Mouse (Mus musculus): ENCODE measurements around the gene Selp. TPM values are rescaled to one million over a fixed set of nuclear protein-coding genes. Genes with fewer than 3 reads are reported as not detected.

The Selp gene
- total and polyA plus RNA-seq, 3 experiments, result 0.22 TPM; not detected in 2

GRCm38 (mm10) chr1:164136636-164137035 lies 21.6 kb downstream of the Selp start:
- Histone ChIP-seq H3K36me3 (replicated peaks) (no peaks in the 10 kb centered on the region), H3K4me1 (ENCODE audit: insufficient read depth, low read depth, low read length) (no peaks in the 10 kb centered on the region), H3K4me3 (ENCODE audit: low read depth, low read length) (no peak overlapping the region), H3K9me3 (replicated peaks) (no peaks in the 10 kb centered on the region), H3K27me3 (ENCODE audit: insufficient read depth, low read length) (peaks cover 3% of the 10 kb centered on the region)
- DNase-seq (ENCODE audit: low spot score), result no peak
- no peak for ATAC-seq (ENCODE audit: extremely low read depth, insufficient number of reproducible peaks, low FRiP score, poor library complexity, severe bottlenecking)
- TF ChIP-seq TAL1 (conservative IDR thresholded peaks at IDR 0.05; ENCODE audit: low read depth, low read length), result no peak
- no peak for TF ChIP-seq GATA2 (IDR thresholded peaks at IDR 0.05; ENCODE audit: borderline replicate concordance, low read depth, low read length)
- TF ChIP-seq POLR2AphosphoS5 (IDR thresholded peaks at IDR 0.05; ENCODE audit: insufficient replicate concordance, low read depth, low read length), result no peak
- no peak for TF ChIP-seq GATA1 (IDR thresholded peaks at IDR 0.05; ENCODE audit: borderline replicate concordance, low read length)
- no peak for TF ChIP-seq CTCF (IDR thresholded peaks at IDR 0.05; ENCODE audit: low read depth, low read length)

- TF ChIP-seq TAL1 (conservative IDR thresholded peaks at IDR 0.05; ENCODE audit: low read depth, low read length), result no peak
- peak; percentile 76 for TF ChIP-seq CTCF (IDR thresholded peaks at IDR 0.05; ENCODE audit: low read depth, low read length)
- TF ChIP-seq GATA2 (IDR thresholded peaks at IDR 0.05; ENCODE audit: borderline replicate concordance, low read depth, low read length), result no peak
- no peak for TF ChIP-seq POLR2AphosphoS5 (IDR thresholded peaks at IDR 0.05; ENCODE audit: insufficient replicate concordance, low read depth, low read length)
- ATAC-seq (ENCODE audit: extremely low read depth, insufficient number of reproducible peaks, low FRiP score, poor library complexity, severe bottlenecking), result peak; percentile 77
- Histone ChIP-seq H3K4me1 (ENCODE audit: insufficient read depth, low read depth, low read length) (no peaks in the 10 kb centered on the region), H3K36me3 (replicated peaks) (no peaks in the 10 kb centered on the region), H3K9me3 (replicated peaks) (no peaks in the 10 kb centered on the region), H3K27me3 (ENCODE audit: insufficient read depth, low read length) (peaks cover 3% of the 10 kb centered on the region), H3K4me3 (ENCODE audit: low read depth, low read length) (no peak overlapping the region)
- DNase-seq (ENCODE audit: low spot score), result peak; percentile 42
These were observed 23.5 kb downstream of the Selp start for GRCm38 (mm10) chr1:164138365-164139130.

GRCm38 (mm10) chr1:164139464-164139863 lies 24.4 kb downstream of the Selp start:
- no peak for ATAC-seq (ENCODE audit: extremely low read depth, insufficient number of reproducible peaks, low FRiP score, poor library complexity, severe bottlenecking)
- no peak for DNase-seq (ENCODE audit: low spot score)
- Histone ChIP-seq H3K27me3 (ENCODE audit: insufficient read depth, low read length) (no peaks in the 10 kb centered on the region; the same call in 1 of the 2 replicates), H3K36me3 (replicated peaks) (no peaks in the 10 kb centered on the region), H3K4me1 (ENCODE audit: insufficient read depth, low read depth, low read length) (no peaks in the 10 kb centered on the region), H3K9me3 (replicated peaks) (no peaks in the 10 kb centered on the region), H3K4me3 (ENCODE audit: low read depth, low read length) (no peak overlapping the region)
- no peak for TF ChIP-seq GATA2 (IDR thresholded peaks at IDR 0.05; ENCODE audit: borderline replicate concordance, low read depth, low read length)
- TF ChIP-seq POLR2AphosphoS5 (IDR thresholded peaks at IDR 0.05; ENCODE audit: insufficient replicate concordance, low read depth, low read length), result no peak
- TF ChIP-seq TAL1 (conservative IDR thresholded peaks at IDR 0.05; ENCODE audit: low read depth, low read length), result no peak
- TF ChIP-seq GATA1 (IDR thresholded peaks at IDR 0.05; ENCODE audit: borderline replicate concordance, low read length), result no peak
- no peak for TF ChIP-seq CTCF (IDR thresholded peaks at IDR 0.05; ENCODE audit: low read depth, low read length)

- ATAC-seq (ENCODE audit: extremely low read depth, insufficient number of reproducible peaks, low FRiP score, poor library complexity, severe bottlenecking), result no peak
- no peak for DNase-seq (ENCODE audit: low spot score)
- Histone ChIP-seq H3K4me1 (ENCODE audit: insufficient read depth, low read depth, low read length) (0 out of 2 replicates have a peak, but pooled peaks cover 3% of the 10 kb centered on the region), H3K9me3 (replicated peaks) (no peaks in the 10 kb centered on the region), H3K4me3 (ENCODE audit: low read depth, low read length) (no peak overlapping the region), H3K27me3 (ENCODE audit: insufficient read depth, low read length) (peaks cover 5% of the 10 kb centered on the region), H3K36me3 (replicated peaks) (no peaks in the 10 kb centered on the region)
- no peak for TF ChIP-seq CTCF (IDR thresholded peaks at IDR 0.05; ENCODE audit: low read depth, low read length)
- TF ChIP-seq TAL1 (conservative IDR thresholded peaks at IDR 0.05; ENCODE audit: low read depth, low read length), result no peak
- no peak for TF ChIP-seq GATA1 (IDR thresholded peaks at IDR 0.05; ENCODE audit: borderline replicate concordance, low read length)
- no peak for TF ChIP-seq POLR2AphosphoS5 (IDR thresholded peaks at IDR 0.05; ENCODE audit: insufficient replicate concordance, low read depth, low read length)
- no peak for TF ChIP-seq GATA2 (IDR thresholded peaks at IDR 0.05; ENCODE audit: borderline replicate concordance, low read depth, low read length)
These were observed 34.0 kb downstream of the Selp start for GRCm38 (mm10) chr1:164149083-164149482.

GRCm38 (mm10) chr1:164151387-164152088 lies 36.5 kb downstream of the Selp start, which contains the start of gene F5:
F5 (plus strand) TSS chr1:164151838.
- TF ChIP-seq GATA2 (IDR thresholded peaks at IDR 0.05; ENCODE audit: borderline replicate concordance, low read depth, low read length), result no peak
- TF ChIP-seq TAL1 (conservative IDR thresholded peaks at IDR 0.05; ENCODE audit: low read depth, low read length), result no peak
- no peak for TF ChIP-seq CTCF (IDR thresholded peaks at IDR 0.05; ENCODE audit: low read depth, low read length)
- no peak for TF ChIP-seq POLR2AphosphoS5 (IDR thresholded peaks at IDR 0.05; ENCODE audit: insufficient replicate concordance, low read depth, low read length)
- TF ChIP-seq GATA1 (IDR thresholded peaks at IDR 0.05; ENCODE audit: borderline replicate concordance, low read length), result no peak
- H3K4me1 ChIP-seq (ENCODE audit: insufficient read depth, low read depth, low read length), result 0 out of 2 replicates have a peak, but pooled peaks cover 3% of the 10 kb centered on the region
- no peaks in the 10 kb centered on the region for H3K9me3 ChIP-seq (replicated peaks)
- peaks cover 5% of the 10 kb centered on the region for H3K27me3 ChIP-seq (ENCODE audit: insufficient read depth, low read length)
- H3K36me3 ChIP-seq (replicated peaks), result no peaks in the 10 kb centered on the region
- no peak within 1 kb of the TSS for H3K4me3 ChIP-seq (ENCODE audit: low read depth, low read length)
- DNase-seq (ENCODE audit: low spot score) (no peak), ATAC-seq (ENCODE audit: extremely low read depth, insufficient number of reproducible peaks, low FRiP score, poor library complexity, severe bottlenecking) (no peak)

GRCm38 (mm10) chr1:164152836-164153235 lies 37.8 kb downstream of the Selp start:
- TF ChIP-seq TAL1 (conservative IDR thresholded peaks at IDR 0.05; ENCODE audit: low read depth, low read length) (no peak), CTCF (IDR thresholded peaks at IDR 0.05; ENCODE audit: low read depth, low read length) (no peak)
- H3K4me1 ChIP-seq (ENCODE audit: insufficient read depth, low read depth, low read length), result 0 out of 2 replicates have a peak, but pooled peaks cover 3% of the 10 kb centered on the region
- no peak for ATAC-seq (ENCODE audit: extremely low read depth, insufficient number of reproducible peaks, low FRiP score, poor library complexity, severe bottlenecking)
- H3K27me3 ChIP-seq (ENCODE audit: insufficient read depth, low read length), result peaks cover 7% of the 10 kb centered on the region
- H3K4me3 ChIP-seq (ENCODE audit: low read depth, low read length), result no peak overlapping the region
- no peaks in the 10 kb centered on the region for H3K9me3 ChIP-seq (replicated peaks)
- no peaks in the 10 kb centered on the region for H3K36me3 ChIP-seq (replicated peaks)
- DNase-seq (ENCODE audit: low spot score), result no peak
